8 mouse cellular contexts compared by ENCODE assay signal in the genomic region with DNA sequence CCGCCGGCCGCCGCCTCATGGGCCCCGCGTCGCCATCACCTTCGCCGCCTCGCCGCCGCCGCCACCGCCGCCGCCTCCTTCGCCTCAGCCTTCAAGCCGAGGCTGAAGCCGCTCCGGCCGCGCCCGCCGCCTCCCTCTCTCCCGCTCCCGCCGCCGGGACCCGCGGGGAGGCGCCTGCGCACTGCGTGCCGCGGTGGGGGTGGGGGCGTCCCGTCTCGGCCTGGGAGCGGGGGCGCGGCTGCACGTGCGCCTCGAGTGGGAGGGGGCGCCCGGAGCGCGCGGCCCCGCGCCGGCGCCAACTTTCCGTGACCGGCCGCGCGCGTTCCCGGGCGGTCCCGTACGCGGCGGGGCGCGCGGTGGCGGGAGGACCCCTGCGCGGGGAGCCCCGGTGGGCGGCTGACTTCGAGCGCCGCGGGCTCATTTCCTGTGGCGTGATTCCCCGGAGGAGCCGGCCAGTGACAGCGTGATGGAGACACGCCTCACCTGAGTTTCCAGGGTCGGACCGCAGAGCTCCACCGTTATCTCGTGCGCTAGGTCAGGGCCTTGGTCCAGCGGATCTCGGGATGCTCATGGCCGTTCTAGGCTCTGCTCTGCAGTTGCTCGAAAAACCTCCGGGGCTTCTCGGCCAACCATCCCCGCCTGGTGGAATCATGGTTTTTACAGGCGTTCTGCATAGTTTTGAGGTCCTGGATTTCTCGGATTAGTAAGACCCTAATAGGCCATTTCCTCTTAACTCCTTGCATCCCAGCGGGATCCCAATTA. TPM values are rescaled to one million over a fixed set of nuclear protein-coding genes. Genes with fewer than 3 reads are reported as not detected.
DNase-seq lines count a peak whose midpoint lies in the region; ATAC-seq and TF ChIP-seq lines count a peak whose summit lies in the region.

A gene (minus strand): TSS at position 680 of the 762 bp plus-strand sequence.

- no peaks in the 10 kb centered on the region for H3K27me3 ChIP-seq in E14TG2a.4 (ENCODE audit: insufficient read depth, low read length)
- no peaks in the 10 kb centered on the region for H3K27me3 ChIP-seq in embryonic facial prominence, embryonic 15.5 days
- 0 out of 2 replicates have a peak, but pooled peaks cover 3% of the 10 kb centered on the region for H3K27me3 ChIP-seq in heart, embryonic 13.5 days (replicated peaks)
- no peaks in the 10 kb centered on the region for H3K27me3 ChIP-seq in kidney, postnatal 0 days (ENCODE audit: insufficient read depth, low read length)
- no peaks in the 10 kb centered on the region for H3K27me3 ChIP-seq in lung, embryonic 15.5 days

- peak; percentile 87 for DNase-seq in adrenal gland, postnatal 10 days
- peak; percentile 90 for DNase-seq in kidney, postnatal 0 days (ENCODE audit: low spot score)
- DNase-seq in retina, embryonic 14.5 days (ENCODE audit: low spot score) = peak; percentile 78

- H3K27ac ChIP-seq in embryonic facial prominence, embryonic 15.5 days (replicated peaks) = peak within 1 kb of the TSS; percentile 98
- H3K27ac ChIP-seq in heart, embryonic 13.5 days (replicated peaks) = peak within 1 kb of the TSS; percentile 99
- peak within 1 kb of the TSS; percentile 97 for H3K27ac ChIP-seq in kidney, postnatal 0 days
- H3K27ac ChIP-seq in lung, embryonic 15.5 days = peak within 1 kb of the TSS; percentile 99

- no peaks in the 10 kb centered on the region for H3K9me3 ChIP-seq in E14TG2a.4 (ENCODE audit: low read length)
- H3K9me3 ChIP-seq in embryonic facial prominence, embryonic 15.5 days (replicated peaks) = no peaks in the 10 kb centered on the region
- no peaks in the 10 kb centered on the region for H3K9me3 ChIP-seq in heart, embryonic 13.5 days
- no peaks in the 10 kb centered on the region for H3K9me3 ChIP-seq in kidney, postnatal 0 days (replicated peaks; ENCODE audit: low read length)
- no peaks in the 10 kb centered on the region for H3K9me3 ChIP-seq in lung, embryonic 15.5 days

- ATAC-seq in embryonic facial prominence, embryonic 15.5 days (ENCODE audit: insufficient number of reproducible peaks, low FRiP score, low TSS enrichment, low read depth) = peak; percentile 90
- peak; percentile 75; the same call in 1 of the 2 replicates for ATAC-seq in heart, embryonic 13.5 days (ENCODE audit: extremely low read depth, insufficient number of reproducible peaks, low FRiP score, low TSS enrichment)
- ATAC-seq in kidney, postnatal 0 days (replicated peaks; ENCODE audit: low FRiP score, low read depth) = peak; percentile 80
- peak; percentile 88 for ATAC-seq in lung, embryonic 15.5 days (ENCODE audit: borderline replicate concordance, extremely low read depth, low FRiP score, low TSS enrichment)
- no peak for ATAC-seq in erythroid progenitor cell, adult 5-6 weeks (replicated peaks; ENCODE audit: low FRiP score, poor library complexity, severe bottlenecking)

- H3K36me3 ChIP-seq in E14TG2a.4 (ENCODE audit: insufficient read depth, low read length) = peaks cover 5% of the 10 kb centered on the region; the same call in 1 of the 2 replicates
- no peaks in the 10 kb centered on the region for H3K36me3 ChIP-seq in embryonic facial prominence, embryonic 15.5 days
- no peaks in the 10 kb centered on the region for H3K36me3 ChIP-seq in heart, embryonic 13.5 days
- H3K36me3 ChIP-seq in kidney, postnatal 0 days (ENCODE audit: insufficient read depth, low read length) = no peaks in the 10 kb centered on the region
- H3K36me3 ChIP-seq in lung, embryonic 15.5 days = no peaks in the 10 kb centered on the region

- peak within 1 kb of the TSS; percentile 80 for H3K4me2 ChIP-seq in embryonic facial prominence, embryonic 15.5 days (replicated peaks)
- peak within 1 kb of the TSS; percentile 86 for H3K4me2 ChIP-seq in heart, embryonic 13.5 days
- H3K4me2 ChIP-seq in kidney, postnatal 0 days (ENCODE audit: low read length) = peak within 1 kb of the TSS; percentile 84
- peak within 1 kb of the TSS; percentile 87 for H3K4me2 ChIP-seq in lung, embryonic 15.5 days

- H3K4me3 ChIP-seq in E14TG2a.4 (replicated peaks; ENCODE audit: low read length) = peak within 1 kb of the TSS; percentile 92
- peak within 1 kb of the TSS; percentile 84 for H3K4me3 ChIP-seq in embryonic facial prominence, embryonic 15.5 days (replicated peaks)
- peak within 1 kb of the TSS; percentile 70 for H3K4me3 ChIP-seq in heart, embryonic 13.5 days
- peak within 1 kb of the TSS; percentile 90 for H3K4me3 ChIP-seq in kidney, postnatal 0 days (replicated peaks; ENCODE audit: low read depth, low read length)
- peak within 1 kb of the TSS; percentile 92 for H3K4me3 ChIP-seq in lung, embryonic 15.5 days

- WGBS in embryonic facial prominence, embryonic 15.5 days = under 1% methylated on average over 69 of the region's 97 CpGs
- under 1% methylated on average over 55 of the region's 97 CpGs for WGBS in heart, embryonic 13.5 days
- WGBS in kidney, postnatal 0 days = under 1% methylated on average over 78 of the region's 97 CpGs
- WGBS in lung, embryonic 15.5 days = under 1% methylated on average over 80 of the region's 97 CpGs

- no peak for TF ChIP-seq CTCF in E14TG2a.4 (conservative IDR thresholded peaks at IDR 0.05; ENCODE audit: low read length)
- TF ChIP-seq CTCF in kidney, postnatal 0 days (IDR thresholded peaks at IDR 0.05; ENCODE audit: low read depth) = peak; percentile 43; the same call in 1 of the 2 replicates

- peak within 1 kb of the TSS; percentile 87 for H3K9ac ChIP-seq in embryonic facial prominence, embryonic 15.5 days
- peak within 1 kb of the TSS; percentile 95 for H3K9ac ChIP-seq in heart, embryonic 13.5 days
- H3K9ac ChIP-seq in kidney, postnatal 0 days (ENCODE audit: low read depth, low read length) = peak within 1 kb of the TSS; percentile 93
- peak within 1 kb of the TSS; percentile 99 for H3K9ac ChIP-seq in lung, embryonic 15.5 days

- peaks cover 63% of the 10 kb centered on the region for H3K4me1 ChIP-seq in E14TG2a.4 (replicated peaks; ENCODE audit: low read depth, low read length)
- peaks cover 26% of the 10 kb centered on the region for H3K4me1 ChIP-seq in embryonic facial prominence, embryonic 15.5 days
- H3K4me1 ChIP-seq in heart, embryonic 13.5 days = peaks cover 32% of the 10 kb centered on the region
- H3K4me1 ChIP-seq in kidney, postnatal 0 days (replicated peaks; ENCODE audit: insufficient read depth, low read length) = no peaks in the 10 kb centered on the region; the same call in 1 of the 2 replicates
- H3K4me1 ChIP-seq in lung, embryonic 15.5 days = peaks cover 26% of the 10 kb centered on the region

RNA-seq across cellular contexts. Expression of the gene that starts here (rescaled TPM):
- 10 to 100 TPM; 24.4 to 27.6 TPM for total RNA-seq in adrenal gland, postnatal 10 days (2021)
- polyA plus RNA-seq in embryonic facial prominence, embryonic 15.5 days (2015; fragmentation: Nextera tagmentation; extraction: Ambion mirVana) = 58.3 and 60.5 TPM in 2 replicates
- polyA plus RNA-seq in heart, embryonic 13.5 days (2015; fragmentation: Nextera tagmentation; extraction: Ambion mirVana) = 46.5 and 50.3 TPM in 2 replicates
- 44.2 and 47.1 TPM in 2 replicates for polyA plus RNA-seq in kidney, postnatal 0 days (2015; fragmentation: Nextera tagmentation; extraction: Ambion mirVana)
- polyA plus RNA-seq in lung, embryonic 15.5 days (2015; fragmentation: Nextera tagmentation; extraction: Ambion mirVana) = 71.5 and 76.5 TPM in 2 replicates
- total RNA-seq in erythroid progenitor cell, adult 5-6 weeks (2015; ENCODE audit: low replicate concordance) = not detected in 2 replicates
- total RNA-seq in erythroid progenitor cell, adult 5-6 weeks (2017; ENCODE audit: low replicate concordance) = not detected in 2 replicates

Comparison
In these comparisons a context has a peak if more than half of its experiments do, and no peak if none do; other contexts are left out.
1. RNA of the gene that starts here (total RNA-seq): 24.4 to 27.6 TPM in adrenal gland, postnatal 10 days; not detected in erythroid progenitor cell, adult 5-6 weeks; every median in the first group is over 10 times any median in the second.
2. Peak in every context shown above with its lines, with median percentiles within 50 percentile points of each other: H3K4me3 ChIP-seq, DNase-seq, H3K27ac ChIP-seq, H3K4me2 ChIP-seq and H3K9ac ChIP-seq.